Mouse (Mus musculus): ENCODE data around the gene Mettl16. TPM values are rescaled to one million over a fixed set of nuclear protein-coding genes. Genes with fewer than 3 reads are reported as not detected.
A peak's percentile ranks its signal among the peaks of the same experiment; 100 is the strongest.

Mettl16 gene
- total RNA-seq, 2 experiments from 2014 or later = 9.1 to 11.7 TPM

DNA sequence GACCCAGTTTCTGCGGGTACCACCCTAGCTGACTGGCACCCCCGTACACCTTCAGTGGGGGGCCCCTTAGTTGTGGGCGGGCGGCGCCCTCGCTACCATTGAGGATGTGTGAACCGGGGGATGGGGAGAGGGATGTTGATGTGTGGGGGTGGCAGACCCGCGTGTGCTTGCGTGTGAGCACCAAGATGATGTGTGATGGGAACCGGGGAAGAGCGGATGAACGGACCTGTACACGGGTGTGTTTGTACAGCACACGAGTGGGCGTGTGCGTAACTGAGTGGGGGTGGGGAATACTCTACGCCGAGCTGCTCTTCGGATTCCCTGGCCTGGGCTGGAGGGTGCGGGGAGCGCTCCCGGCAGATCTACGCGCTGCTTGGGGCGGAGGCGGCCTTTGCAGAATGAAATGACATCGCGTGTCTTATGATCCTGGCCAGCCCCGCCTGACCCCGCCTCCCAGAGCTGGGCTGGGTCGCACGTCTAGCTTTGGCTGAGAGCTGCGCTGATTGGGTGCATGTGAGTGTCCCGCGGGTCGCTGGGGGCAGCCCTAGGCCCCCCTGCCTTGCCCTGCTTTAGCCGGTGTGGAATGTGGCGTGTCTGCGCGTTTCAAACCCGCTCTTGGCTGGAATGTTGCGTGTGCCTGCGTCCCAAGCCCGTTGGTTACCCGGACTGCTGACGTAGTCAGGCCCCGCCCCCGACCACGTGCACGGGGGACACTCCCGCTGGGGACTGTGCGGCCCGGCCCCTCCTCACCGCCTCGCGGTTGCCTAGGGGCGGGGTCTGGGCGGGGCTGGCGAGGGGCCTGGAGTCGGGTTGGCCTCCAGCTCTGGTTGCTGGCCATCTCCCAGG, 61.2 kb downstream of the Mettl16 start:
- DNase-seq = peak; percentile 100

DNA sequence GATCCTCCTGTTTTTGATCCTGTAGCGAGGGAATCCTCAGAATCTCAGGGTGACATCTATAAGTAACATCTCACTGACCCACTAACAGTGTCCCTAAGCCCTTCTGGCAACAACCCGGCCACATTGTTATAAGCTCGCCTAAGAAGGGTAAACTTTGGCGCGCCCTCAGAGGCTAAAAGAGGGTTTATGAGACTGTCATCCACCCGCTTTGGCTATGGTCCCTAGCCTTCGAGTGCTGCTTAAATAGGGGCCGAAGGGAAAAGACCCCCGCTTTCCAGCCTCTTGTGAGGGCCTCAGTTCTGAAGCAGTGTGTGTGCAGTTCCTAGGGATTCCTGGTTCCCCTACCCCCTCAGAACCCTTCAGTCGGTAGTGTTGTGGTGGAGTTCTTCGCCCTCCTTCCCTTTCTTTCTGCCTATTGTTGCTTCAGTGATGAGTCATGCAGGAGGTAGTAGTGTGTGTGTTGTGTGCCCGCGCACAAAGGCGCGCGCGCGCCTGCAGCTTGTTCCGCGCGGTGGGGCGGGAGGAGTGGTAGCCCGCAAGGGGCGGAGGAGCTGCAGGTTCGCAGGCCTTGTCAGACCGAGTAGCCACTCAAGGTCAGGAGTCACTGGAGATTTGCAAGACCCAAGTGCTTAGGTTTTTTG, 62.0 kb downstream of the Mettl16 start:
- peak; percentile 58 for DNase-seq

DNA sequence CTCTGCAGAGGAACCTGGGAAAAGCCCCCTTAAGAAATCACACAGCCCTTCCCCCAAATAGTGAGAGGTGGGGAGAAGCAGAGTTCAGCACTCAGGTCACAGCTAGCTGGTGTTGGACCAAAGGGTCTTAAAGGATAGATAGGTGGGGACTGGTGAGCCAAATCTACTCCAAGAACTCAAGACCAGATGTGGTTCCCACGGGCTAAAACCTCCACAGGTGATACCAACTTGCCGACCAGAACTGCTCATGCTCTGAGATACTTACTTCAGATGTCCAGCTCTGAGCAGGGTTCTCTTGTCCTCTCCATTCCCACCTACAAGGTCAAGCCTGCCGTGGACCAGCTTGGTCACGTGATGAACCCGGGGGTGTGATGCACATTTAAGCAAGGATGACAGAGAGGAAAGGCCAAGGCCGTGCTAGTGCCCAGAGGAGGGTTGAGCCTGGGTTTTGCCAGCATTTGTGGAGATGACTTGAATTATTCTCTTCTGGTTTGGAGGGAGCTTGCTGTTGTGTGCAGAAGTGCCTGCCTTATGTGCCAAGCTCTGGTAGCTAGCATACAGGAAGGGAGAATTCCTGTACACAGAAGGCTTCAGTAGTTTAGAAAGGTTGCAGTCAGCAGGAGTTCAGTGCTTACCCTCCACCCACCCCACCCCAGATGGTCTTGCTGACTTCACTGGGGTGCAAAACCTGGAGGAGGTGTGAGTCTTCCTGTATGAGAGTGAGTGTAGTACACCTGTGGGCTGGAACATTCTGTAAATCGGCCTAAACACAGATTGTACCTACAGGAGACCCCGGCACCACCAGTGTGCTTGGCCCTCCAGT, 63.1 kb downstream of the Mettl16 start:
- no peak for DNase-seq

DNA sequence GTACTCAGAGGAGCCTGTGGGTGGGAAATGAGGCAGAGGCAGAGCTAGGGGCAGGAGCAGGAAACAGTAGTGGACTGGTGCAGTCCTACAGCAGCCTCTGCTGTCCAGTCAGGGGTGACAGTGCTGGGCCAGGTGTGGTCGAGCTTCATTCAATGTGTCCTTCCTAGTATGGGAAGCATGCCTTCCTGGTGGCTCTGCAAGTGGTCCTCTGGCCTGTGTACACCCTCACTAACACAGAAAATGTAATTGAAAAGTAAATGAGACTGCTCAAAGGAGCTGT, 63.7 kb downstream of the Mettl16 start:
- DNase-seq = no peak

DNA sequence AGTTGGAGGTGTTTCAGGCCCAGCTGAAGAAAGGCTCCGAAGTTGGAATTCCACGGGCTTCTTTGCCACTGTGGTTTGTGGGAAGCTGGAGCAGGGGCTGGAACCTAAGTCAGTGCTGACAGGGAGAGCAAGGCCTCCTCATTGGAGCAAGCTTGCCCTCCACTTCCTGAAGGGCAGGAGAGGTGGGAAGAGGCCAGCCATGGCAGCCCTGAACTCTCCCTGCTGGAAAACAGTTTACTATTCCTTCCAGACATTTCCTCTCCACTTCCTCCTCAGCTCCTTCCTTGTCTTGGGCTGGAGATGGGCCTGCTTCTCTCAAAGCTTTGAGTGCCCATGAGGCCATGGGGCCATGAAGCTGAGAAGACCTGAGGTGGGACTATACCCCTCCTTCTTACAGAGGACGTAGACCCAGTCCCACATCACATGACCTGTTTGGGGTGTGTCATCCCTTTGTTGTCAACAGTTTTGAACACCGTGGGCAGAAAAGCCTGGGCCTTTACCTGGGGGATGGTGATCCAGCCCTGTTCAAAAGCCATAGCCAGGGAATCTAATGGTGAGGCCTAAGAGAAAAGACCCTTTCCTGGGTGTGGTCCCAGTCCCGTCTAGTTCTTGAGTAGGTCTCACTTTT, 64.1 kb downstream of the Mettl16 start:
- no peak for DNase-seq

DNA sequence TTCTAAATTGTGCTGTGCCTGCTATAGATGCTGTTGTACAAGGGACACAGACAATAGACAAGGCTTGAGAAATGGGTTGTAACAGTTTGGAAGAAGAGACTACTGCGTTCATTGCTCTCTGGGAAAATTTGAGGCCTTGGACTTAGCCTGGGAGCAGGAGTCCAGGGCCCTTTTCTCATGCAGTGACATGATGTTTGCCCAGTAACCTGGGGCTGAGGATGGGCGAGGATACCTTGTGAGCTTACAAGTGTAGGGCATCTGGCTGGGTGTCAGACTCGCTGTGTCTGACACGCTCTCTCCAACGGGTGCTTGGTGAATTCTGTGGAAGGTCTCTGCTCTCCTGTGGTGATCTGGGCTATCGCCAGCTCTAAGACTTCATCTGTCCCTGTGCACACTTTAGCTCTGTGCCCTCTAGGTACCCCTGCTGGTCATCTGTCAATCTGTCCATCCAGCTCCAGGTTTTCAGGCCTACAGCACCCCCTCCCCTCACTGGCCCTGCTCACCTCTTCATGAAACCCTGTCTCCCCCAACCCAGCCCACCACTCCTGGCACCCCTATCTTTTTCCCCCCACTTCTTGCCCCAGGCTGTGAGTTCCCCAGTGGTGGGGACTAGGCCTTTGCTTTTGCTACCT, 65.1 kb downstream of the Mettl16 start:
- DNase-seq = no peak

DNA sequence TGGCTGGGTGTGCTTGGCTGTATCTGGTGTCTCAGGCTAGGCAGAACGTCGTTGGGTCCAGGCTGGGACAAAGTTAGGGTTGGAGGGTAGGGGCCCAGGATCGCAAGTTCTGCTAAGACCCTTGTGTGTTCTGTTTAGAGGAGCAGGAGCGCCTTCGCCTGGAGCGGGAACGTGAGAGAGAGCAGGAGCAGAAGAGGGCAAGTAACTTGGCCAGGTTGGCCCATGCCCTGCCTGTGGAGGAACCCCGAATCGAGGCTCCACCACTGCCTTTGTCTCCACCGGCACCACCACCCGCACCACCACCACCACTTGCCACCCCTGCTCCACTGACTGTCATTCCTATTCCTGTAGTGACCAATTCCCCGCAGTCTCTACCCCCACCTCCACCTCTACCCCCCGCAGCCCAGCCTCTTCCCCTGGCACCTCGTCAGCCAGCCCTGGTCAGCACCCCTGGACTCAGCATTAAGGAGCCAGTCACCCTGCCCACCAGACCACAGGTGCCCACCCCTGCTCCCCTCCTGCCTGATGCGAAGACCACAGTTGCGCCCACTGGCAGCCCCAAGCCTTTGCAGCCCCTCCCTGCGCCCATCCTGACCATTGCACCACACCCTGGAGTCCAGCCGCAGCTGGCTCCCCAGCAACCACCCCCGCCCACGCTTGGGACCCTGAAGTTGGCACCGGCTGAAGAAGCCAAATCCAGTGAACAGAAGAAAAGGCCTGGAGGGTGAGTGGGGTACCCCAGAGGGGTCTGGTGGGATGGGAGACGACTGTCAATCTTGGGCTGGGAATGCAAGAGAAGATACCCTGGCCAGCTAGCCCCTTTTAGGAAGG, 65.8 kb downstream of the Mettl16 start:
- no peak for DNase-seq

DNA sequence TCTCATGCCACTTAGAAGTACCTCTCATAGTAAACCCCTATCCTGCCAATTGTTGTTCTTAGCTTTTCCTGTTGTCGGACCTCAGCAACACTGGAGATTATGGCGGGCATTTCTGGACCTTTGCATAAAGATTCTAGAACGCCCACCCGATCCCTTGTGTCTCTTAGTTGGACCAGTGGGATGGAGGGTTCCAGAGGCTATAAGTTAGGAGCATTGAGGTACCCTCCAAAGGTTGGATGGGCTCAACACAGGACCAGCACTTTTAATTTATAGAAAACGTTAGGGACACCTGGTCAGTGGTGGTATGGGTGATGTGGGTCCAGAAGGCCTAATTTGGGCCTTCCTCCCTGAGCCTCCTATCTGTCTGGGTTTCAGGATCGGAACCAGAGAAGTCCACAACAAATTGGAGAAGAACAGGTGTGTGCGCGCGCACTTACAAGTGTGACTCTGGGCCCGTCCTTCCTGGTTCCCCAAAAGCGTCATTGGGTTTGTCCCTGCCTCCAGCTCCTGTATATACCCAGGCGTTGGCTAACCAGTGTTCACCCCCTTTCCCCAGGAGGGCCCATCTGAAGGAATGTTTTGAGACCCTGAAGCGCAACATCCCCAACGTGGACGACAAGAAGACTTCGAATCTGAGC, 66.5 kb downstream of the Mettl16 start:
- DNase-seq = no peak

DNA sequence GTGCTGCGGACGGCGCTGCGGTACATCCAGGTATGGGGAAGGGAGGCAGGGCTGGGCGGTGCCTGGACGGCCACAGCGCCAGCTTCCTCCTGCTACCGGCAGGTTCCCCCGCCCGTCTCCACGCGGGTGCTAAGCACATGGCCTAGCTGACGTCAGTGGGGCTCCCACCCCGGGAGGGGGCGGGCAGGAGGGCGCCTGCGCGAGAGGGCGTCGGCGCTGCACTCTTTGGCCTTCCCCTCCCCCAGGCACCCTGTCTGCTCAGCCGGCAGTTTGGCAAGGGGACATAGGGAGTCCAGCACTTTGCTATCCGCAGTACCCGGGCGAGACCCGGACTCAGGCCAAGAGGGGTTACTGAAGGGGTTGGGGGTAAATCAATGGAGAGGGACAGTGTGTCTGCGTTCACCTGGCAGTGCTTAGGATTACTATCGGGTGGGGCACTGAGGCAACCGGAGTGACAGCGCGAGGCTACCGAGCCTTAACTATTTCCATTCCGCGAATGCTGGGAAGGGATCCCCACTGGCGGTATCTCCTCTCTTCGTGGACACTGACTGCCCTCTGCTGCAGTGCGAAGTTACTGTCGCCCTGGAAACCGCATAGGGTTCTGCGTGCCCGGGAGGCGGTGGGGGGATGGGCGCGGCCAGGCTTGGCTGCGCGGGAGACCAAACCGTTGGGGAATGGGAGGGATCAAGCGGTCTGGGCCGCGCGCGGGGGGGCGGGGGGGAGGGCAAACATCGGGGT, 67.2 kb downstream of the Mettl16 start:
- peak; percentile 92 for DNase-seq

DNA sequence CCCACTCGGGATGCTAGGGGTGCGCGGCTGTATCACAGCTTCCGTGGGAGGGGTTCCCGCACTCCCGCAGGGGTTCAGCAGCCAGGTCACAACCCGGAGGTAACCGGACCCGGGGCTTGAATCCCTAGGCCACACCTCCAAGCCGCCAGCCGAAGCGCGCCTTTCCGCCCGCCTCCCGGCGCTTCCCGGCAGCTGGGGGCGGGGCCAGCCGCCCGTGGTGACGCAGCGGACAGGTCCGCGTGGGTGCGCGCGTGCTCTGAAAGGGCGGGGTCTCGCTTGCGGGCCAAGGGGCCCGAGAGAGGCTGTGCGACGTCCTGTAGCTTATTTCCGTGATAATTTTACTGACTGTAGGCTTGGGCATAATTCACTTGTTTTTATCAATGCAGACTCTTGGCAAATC, 67.8 kb downstream of the Mettl16 start:
- peak; percentile 94 for DNase-seq

DNA sequence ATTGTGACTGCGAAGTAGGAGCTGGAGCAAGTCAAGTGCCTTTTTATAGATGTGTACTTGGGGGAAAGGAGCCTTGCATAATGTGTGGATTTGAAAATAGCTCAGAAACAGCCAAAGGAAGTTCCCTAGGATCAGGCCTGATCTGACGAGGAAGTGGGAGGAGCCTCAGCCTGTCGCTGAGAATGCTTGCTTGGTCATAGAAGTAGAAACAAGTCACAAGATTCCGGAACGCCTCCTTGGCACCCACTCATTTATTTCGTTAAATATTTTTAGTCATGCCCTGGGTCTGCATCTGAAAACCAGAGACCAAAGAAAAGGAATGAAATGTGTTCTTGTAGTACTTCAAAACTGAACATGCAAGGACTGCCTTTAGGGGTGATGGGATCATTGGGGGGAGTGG, 68.3 kb downstream of the Mettl16 start:
- DNase-seq = no peak

DNA sequence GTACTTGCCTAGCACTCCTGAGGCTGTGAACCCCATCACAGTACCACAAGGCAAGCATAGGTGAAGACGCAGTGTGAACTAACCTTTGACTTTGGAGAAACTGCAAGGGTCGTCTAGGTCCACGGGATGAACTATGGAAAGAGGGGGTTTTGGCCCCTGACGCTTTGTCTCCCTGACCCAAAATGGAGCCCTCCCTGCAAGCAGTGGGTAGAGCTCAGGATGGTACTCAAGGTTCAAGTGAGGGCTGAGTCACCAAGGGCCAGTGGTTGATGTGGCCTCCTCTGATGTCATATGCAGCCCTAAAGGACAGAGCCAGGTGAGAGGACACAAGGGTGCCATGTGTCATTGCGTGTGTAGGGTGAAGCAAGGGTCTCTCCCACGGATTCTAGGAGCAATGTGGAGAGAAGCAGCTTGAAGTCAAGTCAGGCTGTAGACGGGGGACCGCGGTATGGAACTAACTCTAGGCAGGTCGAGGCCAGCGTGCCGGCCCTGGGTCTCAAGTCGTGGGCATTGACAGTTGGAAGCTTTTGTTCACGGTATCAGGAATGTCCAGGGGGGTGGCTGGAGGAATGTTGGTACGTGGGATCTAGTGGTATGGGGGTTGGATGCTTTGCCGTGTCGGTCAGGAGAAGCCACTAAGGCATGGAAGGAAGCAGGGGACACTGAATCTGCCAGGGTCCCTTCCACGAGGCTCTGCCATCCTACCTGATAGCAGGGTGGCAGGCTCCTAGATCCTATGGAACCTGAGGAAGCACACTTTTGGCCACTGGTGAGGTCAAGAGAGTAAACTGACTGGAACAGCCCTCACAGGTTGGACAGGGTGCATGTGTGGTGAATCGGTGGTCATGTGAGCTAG, 69.5 kb downstream of the Mettl16 start:
- DNase-seq = no peak

DNA sequence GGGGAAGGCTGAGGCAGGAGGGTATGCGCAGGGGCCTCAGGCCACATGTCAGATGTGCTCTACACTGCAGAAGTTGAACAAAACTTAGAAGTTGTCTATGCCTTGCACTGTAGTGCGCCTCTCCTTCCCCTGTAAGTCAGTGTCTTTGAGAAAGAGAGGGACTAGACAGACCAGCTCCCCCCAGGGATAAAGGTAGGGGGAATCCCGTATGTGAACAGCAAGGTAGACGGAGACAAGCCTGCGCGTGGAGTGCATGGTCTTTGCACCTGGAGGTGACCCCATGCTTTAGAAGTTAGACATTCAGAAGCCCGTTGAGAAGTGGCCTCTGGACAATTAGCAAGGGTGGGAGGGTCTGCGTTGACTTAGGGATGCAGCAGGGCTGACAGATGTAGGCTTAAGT, 70.1 kb downstream of the Mettl16 start:
- DNase-seq = no peak

DNA sequence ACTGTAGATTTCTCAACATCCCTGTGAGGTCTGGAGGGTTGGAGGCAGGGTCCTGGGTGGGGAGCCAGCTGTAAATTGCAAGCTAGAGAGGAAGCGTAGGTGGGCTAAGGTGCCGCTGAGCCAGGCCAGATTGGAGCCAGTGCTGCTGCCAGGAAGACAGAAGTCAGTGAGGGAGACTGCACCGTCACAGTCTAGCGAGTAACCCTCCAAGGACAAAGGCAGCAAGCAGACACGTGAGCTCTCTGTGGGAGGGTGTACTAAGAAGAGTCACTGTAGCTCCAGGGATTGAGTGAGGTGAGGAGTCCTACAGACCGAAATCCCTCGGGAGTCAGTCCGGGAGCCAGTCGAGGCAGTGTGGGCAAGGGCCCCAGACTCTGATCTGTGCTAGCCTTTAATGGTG, 70.7 kb downstream of the Mettl16 start:
- DNase-seq = no peak

DNA sequence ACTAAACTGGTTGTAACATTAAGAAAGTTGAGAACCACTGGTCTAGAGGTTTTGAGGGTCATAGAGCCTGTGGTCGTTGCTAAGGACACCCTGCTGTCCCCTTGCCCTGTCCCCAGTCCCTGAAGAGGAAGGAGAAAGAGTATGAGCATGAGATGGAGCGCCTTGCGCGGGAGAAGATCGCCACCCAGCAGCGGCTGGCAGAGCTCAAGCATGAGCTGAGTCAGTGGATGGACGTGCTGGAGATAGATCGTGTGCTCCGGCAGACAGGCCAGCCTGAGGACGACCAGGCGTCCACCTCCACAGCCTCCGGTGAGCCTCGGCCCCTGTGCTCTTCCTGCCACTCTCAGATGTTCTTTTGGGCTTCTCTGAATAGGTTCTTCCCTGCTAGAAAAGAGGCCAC, 71.4 kb downstream of the Mettl16 start:
- DNase-seq = no peak

DNA sequence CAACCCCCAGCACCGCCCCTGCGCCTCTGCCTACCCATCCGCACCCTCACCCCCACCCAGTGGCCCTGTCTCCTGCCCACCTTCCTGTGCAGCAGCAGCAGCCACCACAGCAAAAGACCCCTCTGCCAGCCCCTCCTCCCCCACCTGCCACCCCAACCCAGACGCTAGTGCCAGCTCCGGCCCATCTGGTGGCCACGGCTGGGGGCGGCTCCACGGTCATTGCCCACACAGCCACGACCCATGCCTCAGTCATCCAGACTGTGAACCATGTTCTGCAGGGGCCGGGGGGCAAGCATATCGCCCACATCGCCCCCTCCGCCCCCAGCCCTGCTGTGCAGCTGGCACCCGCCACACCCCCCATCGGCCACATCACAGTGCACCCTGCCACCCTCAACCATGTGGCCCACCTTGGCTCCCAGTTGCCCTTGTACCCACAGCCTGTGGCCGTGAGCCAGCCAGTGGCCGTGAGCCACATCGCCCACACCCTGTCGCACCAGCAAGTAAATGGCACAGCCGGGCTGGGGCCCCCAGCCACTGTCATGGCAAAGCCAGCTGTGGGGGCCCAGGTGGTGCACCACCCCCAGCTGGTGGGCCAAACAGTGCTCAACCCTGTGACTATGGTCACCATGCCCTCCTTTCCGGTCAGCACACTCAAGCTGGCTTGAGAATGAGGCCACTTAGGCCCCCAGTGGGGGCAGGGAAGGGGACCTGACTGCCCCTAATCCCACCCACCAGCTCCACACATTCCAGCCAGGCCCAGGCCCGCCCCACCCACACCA, 72.2 kb downstream of the Mettl16 start:
- DNase-seq = no peak

DNA sequence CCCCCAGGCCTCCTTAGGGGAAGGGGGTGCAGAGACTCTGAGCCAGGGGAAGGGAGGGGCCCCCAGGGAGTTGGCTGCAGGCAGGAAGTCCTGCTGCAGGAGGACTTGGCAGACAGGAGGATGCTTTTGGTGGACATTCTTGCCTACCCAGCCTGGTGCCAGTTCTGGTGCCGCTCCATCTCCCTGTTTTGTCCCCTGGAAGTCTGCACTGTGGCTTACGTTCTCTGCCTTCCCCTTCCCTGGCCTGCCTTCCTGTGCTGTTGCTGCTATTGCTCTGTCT, 72.7 kb downstream of the Mettl16 start:
- DNase-seq = no peak

DNA sequence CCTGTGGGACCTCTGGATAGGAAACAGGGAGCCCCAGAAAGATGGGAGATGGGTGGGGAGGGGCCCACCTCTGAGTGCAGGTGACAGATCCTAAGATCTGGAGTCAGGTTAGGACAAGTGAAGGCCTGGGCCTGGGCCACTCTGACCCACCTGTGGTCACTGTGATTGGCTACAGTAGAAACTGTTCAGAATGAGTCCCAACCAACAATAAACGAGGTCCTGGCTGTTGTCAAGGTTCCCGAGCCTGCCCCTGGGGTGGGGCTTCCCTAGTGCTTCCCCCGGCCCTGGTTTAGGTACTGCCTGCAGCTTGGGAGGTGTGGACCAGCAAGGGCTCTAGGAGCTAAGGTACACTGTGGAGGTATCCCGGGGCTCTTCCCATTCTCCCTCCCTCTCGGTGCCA, 73.1 kb downstream of the Mettl16 start:
- DNase-seq = no peak

DNA sequence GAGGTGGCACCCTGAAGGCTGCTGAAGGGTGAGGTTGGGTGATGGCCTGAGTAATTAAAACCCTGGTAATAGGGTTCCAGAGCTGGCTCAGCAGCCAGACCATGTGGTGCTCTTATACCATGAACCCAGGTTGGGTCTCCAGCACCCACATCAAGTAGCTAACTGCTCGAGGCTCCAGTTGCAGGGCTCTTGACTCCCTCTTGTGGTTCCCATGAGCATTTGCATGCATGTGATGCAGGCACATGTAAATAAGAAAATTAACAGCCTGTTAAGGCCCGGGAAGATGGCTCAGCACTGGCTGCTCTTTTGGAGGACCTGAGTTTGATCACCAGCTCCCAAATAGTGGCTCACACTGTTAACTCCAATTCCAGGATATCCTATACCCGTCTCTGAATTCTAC, 75.2 kb downstream of the Mettl16 start:
- DNase-seq = no peak

Measured in gastrocnemius, postnatal 10 days (tissue).